Mouse (Mus musculus) E14TG2a.4 (cell line): ENCODE measurements around the gene Dmkn.

Experiments used
- CTCF ChIP-seq: conservative IDR thresholded peaks from 2 replicates; pipeline ENCODE4 v1.5.1; 2014; ENCODE audit warnings: low read length
- NANOG ChIP-seq: IDR thresholded peaks from 2 replicates; pipeline ENCODE4 v1.6.1; 2014; ENCODE audit warnings: borderline replicate concordance, low read length, mixed read lengths
- POU5F1 ChIP-seq: IDR thresholded peaks from 2 replicates; pipeline ENCODE4 v1.6.1; 2014; ENCODE audit warnings: low read length, borderline replicate concordance

- TF ChIP-seq CTCF (no peak), NANOG (no peak), POU5F1 (no peak)
Observed at GRCm38 (mm10) chr7:30791921-30792320, 28.4 kb downstream of the Dmkn start.
